Mouse (Mus musculus) MEL (cell line): ENCODE results near the gene Clpp.

ENCODE experiments used
- CTCF ChIP-seq, 3 experiments: IDR thresholded peaks in 2 of 3; conservative IDR thresholded peaks in 1 of 3; 2 replicates each; pipeline ENCODE4 v1.5.1; 2011 to 2012; ENCODE audit warnings: low read length in 3 of 3, low read depth in 2 of 3, mild to moderate bottlenecking in 2 of 3, improper control_type of control experiment in 1 of 3, inconsistent platforms in 1 of 3, mixed read lengths in 1 of 3, moderate library complexity in 1 of 3; ENCODE audit not compliant: control insufficient read depth in 1 of 3, insufficient read depth in 1 of 3, poor library complexity in 1 of 3, severe bottlenecking in 1 of 3
- GABPA ChIP-seq: IDR thresholded peaks from 2 replicates; pipeline ENCODE4 v1.6.1; 2012; ENCODE audit warnings: low read depth, mild to moderate bottlenecking, inconsistent platforms, low read length, improper control_type of control experiment, moderate library complexity
- GATA1 ChIP-seq: IDR thresholded peaks from 2 replicates; pipeline ENCODE4 v1.6.1; 2011; ENCODE audit warnings: low read depth, low read length, improper control_type of control experiment
- MAX ChIP-seq: IDR thresholded peaks from 2 replicates; pipeline ENCODE4 v1.6.1; 2011; ENCODE audit warnings: low read length, improper control_type of control experiment
- MAZ ChIP-seq: IDR thresholded peaks from 2 replicates; pipeline ENCODE4 v1.6.1; 2012; ENCODE audit warnings: low read depth, mild to moderate bottlenecking, inconsistent platforms, low read length, improper control_type of control experiment
- POLR2A ChIP-seq, 2 experiments: IDR thresholded peaks; 2 replicates each; pipeline ENCODE4 v1.6.1; 2011 to 2012; ENCODE audit warnings: low read length in 2 of 2, mild to moderate bottlenecking in 2 of 2, control low read depth in 1 of 2, improper control_type of control experiment in 1 of 2, low read depth in 1 of 2, moderate library complexity in 1 of 2; ENCODE audit not compliant: control insufficient read depth in 1 of 2, insufficient read depth in 1 of 2, poor library complexity in 1 of 2
- RAD21 ChIP-seq: IDR thresholded peaks from 2 replicates; pipeline ENCODE4 v1.6.1; 2011; ENCODE audit warnings: mild to moderate bottlenecking, low read depth, low read length, improper control_type of control experiment
- SIN3A ChIP-seq: IDR thresholded peaks from 2 replicates; pipeline ENCODE4 v1.6.1; 2012; ENCODE audit warnings: low read length, improper control_type of control experiment, inconsistent platforms
- TBP ChIP-seq: IDR thresholded peaks from 2 replicates; pipeline ENCODE4 v1.8.0; 2011; ENCODE audit warnings: low read depth, low read length, improper control_type of control experiment
- ZC3H11A ChIP-seq: IDR thresholded peaks from 2 replicates; pipeline ENCODE4 v1.6.1; 2012; ENCODE audit warnings: low read depth, mild to moderate bottlenecking, inconsistent platforms, low read length, improper control_type of control experiment
- ZNF384 ChIP-seq: IDR thresholded peaks from 2 replicates; pipeline ENCODE4 v1.6.1; 2012; ENCODE audit warnings: low read depth, mild to moderate bottlenecking, inconsistent platforms, low read length, improper control_type of control experiment

DNA sequence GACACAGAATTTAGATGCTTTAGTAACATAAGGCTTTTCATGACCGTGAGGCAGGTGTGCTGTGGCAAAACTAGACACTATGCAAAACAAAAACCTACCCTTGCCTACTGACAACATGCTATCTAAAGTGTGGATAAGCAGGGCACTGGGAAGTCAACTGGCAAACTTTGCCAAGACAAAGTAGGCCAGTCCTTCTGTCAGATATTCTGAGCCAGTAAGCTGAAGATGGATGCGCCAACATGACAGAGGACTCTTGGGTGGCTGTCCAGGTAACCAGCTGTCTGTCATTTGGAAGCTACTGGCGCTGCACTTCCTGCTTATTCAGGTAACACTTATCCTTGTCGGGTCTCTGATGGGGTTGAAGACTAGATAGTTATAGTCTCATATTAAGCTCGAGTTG, 20.0 kb upstream of the Clpp start:
- TF ChIP-seq POLR2A (IDR thresholded peaks at IDR 0.05; ENCODE audit: control insufficient read depth in 1 of 2, insufficient read depth in 1 of 2, low read depth in 1 of 2, low read length in 2 of 2, poor library complexity in 1 of 2) (no peak), SIN3A (no peak), GATA1 (no peak), CTCF (IDR thresholded peaks at IDR 0.05 in 2 of 3, conservative IDR thresholded peaks at IDR 0.05 in 1 of 3; ENCODE audit: control insufficient read depth in 1 of 3, insufficient read depth in 1 of 3, low read depth in 2 of 3, low read length in 3 of 3, poor library complexity in 1 of 3, severe bottlenecking in 1 of 3) (no peak), TBP (no peak), ZNF384 (no peak), GABPA (no peak), RAD21 (no peak), MAX (no peak), ZC3H11A (no peak), MAZ (no peak)
